Mouse (Mus musculus) heart, embryonic 12.5 days (tissue): Measurements from ENCODE around the gene Pkig. TPM values are rescaled to one million over a fixed set of nuclear protein-coding genes. Genes with fewer than 3 reads are reported as not detected.
A peak's percentile ranks its signal among the peaks of the same experiment; 100 is the strongest.

ENCODE experiments used
- ATAC-seq: fragments of 200-750 bp; cut with Nextera tagmentation; 2 replicates; pipeline ENCODE4 v1.8.0; 2017; ENCODE audit warnings: moderate TSS enrichment, moderate library complexity; ENCODE audit not compliant: insufficient number of reproducible peaks, low FRiP score
- H3K27ac ChIP-seq: fragments of 300-500 bp; sonication (generic); 2 replicates; pipeline ENCODE4 v1.5.1; 2016; ENCODE audit warnings: mild to moderate bottlenecking, moderate library complexity; ENCODE audit not compliant: poor library complexity, severe bottlenecking
- H3K27me3 ChIP-seq: fragments of 300-500 bp; sonication (generic); replicated peaks from 2 replicates; pipeline ENCODE4 v1.6.1; 2016; ENCODE audit warnings: mild to moderate bottlenecking, moderate library complexity
- H3K36me3 ChIP-seq: fragments of 300-500 bp; sonication (generic); 2 replicates; pipeline ENCODE4 v1.6.1; 2016; ENCODE audit warnings: mild to moderate bottlenecking, moderate library complexity
- H3K4me1 ChIP-seq: fragments of 300-500 bp; sonication (generic); replicated peaks from 2 replicates; pipeline ENCODE4 v1.6.1; 2016; ENCODE audit warnings: mild to moderate bottlenecking
- H3K4me2 ChIP-seq: fragments of 300-500 bp; sonication (generic); 2 replicates; pipeline ENCODE4 v1.6.1; 2016; ENCODE audit warnings: mild to moderate bottlenecking, moderate library complexity
- H3K4me3 ChIP-seq: fragments of 300-500 bp; sonication (generic); 2 replicates; pipeline ENCODE4 v1.5.1; 2016; ENCODE audit warnings: mild to moderate bottlenecking
- H3K9ac ChIP-seq: fragments of 300-500 bp; sonication (generic); 2 replicates; pipeline ENCODE4 v1.6.1; 2016; ENCODE audit warnings: mild to moderate bottlenecking, moderate library complexity
- H3K9me3 ChIP-seq: fragments of 300-500 bp; sonication (generic); replicated peaks from 2 replicates; pipeline ENCODE4 v1.6.1; 2016; ENCODE audit warnings: mild to moderate bottlenecking, moderate library complexity
- WGBS: fragments of 180-500 bp; shearing (Covaris S2); methylation state at CpG from one replicate; pipeline ENCODE4 v1.1.7; 2016; 5-methylcytosine and 5-hydroxymethylcytosine counted together
- polyA plus RNA-seq: library from polyadenylated mRNA; unstranded; fragments of >200 nt; fragmentation: Nextera tagmentation; extraction: Ambion mirVana; gene quantifications from 2 replicates; pipeline ENCODE4 v1.2.1, GENCODE M21; 2016

Pkig gene
- polyA plus RNA-seq, 1 experiment from 2014 or later = 233 TPM

DNA sequence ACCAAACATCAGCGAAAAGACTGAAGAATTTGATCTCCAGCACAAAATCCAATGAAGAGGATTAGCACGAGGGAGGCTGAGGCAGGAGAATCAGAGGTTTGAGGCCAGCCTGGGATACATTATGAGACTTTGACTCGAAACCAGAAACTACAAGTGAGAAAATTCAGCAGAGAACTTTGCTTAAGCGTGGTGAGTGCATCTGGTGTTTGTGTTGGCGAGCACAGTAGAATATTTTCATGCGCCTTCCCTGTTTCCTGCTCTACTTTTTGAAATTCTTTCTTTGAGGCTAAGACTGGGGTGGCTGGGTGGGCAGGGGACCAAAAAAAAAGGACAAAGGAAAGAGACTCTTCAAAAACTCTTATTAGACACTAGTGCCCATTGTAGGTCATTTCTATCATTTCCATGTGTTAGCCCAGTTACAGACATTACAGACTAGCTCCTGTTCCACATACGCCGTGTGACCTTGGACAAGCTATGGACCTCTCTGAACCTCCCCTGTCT, 53.2 kb downstream of the Pkig start:
- Histone ChIP-seq H3K9me3 (no peaks in the 10 kb centered on the region), H3K27me3 (no peaks in the 10 kb centered on the region), H3K9ac (no peak overlapping the region), H3K36me3 (no peaks in the 10 kb centered on the region), H3K27ac (peak overlapping the region; percentile 62), H3K4me1 (peaks cover 62% of the 10 kb centered on the region), H3K4me3 (no peak overlapping the region), H3K4me2 (no peak overlapping the region)
- ATAC-seq = no peak
- 78% methylated on average over 8 of the region's 8 CpGs for WGBS

DNA sequence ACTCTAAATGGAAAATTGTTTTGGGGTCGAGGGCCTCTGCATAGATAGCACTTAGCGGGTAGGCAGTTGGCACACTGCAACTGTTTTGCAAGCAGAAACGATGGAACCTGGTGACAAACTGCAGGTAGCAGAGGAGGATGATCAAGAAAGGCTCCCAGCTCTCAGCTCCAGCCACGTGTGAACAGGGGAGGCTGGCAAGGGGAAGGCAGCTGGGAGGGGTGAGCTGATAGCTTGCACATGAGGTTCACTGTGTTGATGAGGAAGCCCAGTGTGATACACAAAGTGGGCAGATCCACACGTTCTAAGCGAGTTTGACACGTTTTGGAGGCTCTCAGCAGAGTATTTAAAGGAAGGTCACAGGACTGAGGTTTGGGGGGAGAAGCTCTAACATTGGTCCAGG, 54.3 kb downstream of the Pkig start:
- Histone ChIP-seq H3K9me3 (no peaks in the 10 kb centered on the region), H3K4me1 (peaks cover 72% of the 10 kb centered on the region), H3K36me3 (no peaks in the 10 kb centered on the region), H3K4me2 (no peak overlapping the region), H3K9ac (0 out of 2 replicates have a peak overlapping the region, but pooled peaks have one; percentile 26), H3K27me3 (no peaks in the 10 kb centered on the region), H3K27ac (peak overlapping the region; percentile 62), H3K4me3 (no peak overlapping the region)
- no peak for ATAC-seq
- 51% methylated on average over 7 of the region's 7 CpGs for WGBS

GRCm38 (mm10) chr2:163712874-163713273, 54.7 kb downstream of the Pkig start:
- H3K27ac ChIP-seq = peak overlapping the region; percentile 62
- no peak overlapping the region; the same call in 1 of the 2 replicates for H3K9ac ChIP-seq
- peaks cover 72% of the 10 kb centered on the region for H3K4me1 ChIP-seq

DNA sequence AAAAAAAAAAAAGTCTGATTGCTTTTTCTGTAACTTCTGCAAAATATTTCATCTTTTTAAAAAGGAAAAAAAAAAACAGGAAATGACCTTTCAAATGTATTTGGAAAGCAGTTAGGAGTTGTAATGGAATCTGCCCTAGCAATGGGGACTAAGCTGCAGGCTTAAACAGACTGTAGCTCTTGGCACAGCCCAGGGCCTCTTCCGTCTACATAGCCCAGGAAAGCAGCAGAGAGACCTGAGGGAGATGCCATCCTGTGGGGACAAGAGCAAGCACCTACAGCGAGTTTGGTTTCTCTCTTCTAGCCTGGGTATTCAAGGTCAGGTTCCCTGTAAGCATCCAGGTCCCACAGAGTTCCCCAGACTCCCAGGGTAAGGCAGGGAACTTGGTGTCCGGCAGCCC, 55.2 kb downstream of the Pkig start:
- Histone ChIP-seq H3K36me3 (no peaks in the 10 kb centered on the region), H3K27me3 (no peaks in the 10 kb centered on the region), H3K4me2 (no peak overlapping the region), H3K9me3 (no peaks in the 10 kb centered on the region), H3K27ac (no peak overlapping the region), H3K4me3 (no peak overlapping the region), H3K4me1 (peaks cover 69% of the 10 kb centered on the region), H3K9ac (no peak overlapping the region)
- no peak for ATAC-seq
- WGBS = 88% methylated on average over 3 of the region's 3 CpGs

More at GRCm38 (mm10) chr2:163712874-163713273, 54.7 kb downstream of the Pkig start:
- no peaks in the 10 kb centered on the region for H3K9me3 ChIP-seq
- H3K4me2 ChIP-seq = no peak overlapping the region
- WGBS = 84% methylated on average over 6 of the region's 6 CpGs
- no peak for ATAC-seq
- no peaks in the 10 kb centered on the region for H3K36me3 ChIP-seq
- no peaks in the 10 kb centered on the region for H3K27me3 ChIP-seq
- no peak overlapping the region for H3K4me3 ChIP-seq

DNA sequence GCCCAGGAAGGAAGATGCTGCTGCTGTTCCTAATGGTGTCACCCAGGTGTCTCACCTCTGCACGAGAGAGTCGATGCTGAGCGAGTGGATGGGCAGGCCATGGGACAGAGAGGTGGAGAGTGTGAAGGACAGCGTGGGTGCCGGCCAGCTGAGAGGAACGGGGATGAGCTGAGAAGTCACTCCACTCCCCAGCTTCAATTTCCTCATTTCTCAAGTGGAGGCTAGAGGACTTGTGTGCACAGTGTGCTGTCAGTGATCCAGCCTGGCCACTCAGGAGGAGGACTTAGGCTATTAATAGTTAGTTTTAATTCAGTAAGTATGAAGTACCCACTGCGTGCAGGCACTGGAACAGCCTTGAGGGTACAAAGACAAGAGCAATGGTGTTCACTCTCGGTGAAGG, 58.3 kb downstream of the Pkig start:
- 45% methylated on average over 8 of the region's 8 CpGs for WGBS
- Histone ChIP-seq H3K4me2 (peak overlapping the region; percentile 18; the same call in 1 of the 2 replicates), H3K4me1 (peaks cover 57% of the 10 kb centered on the region), H3K36me3 (peaks cover 5% of the 10 kb centered on the region; the same call in 1 of the 2 replicates), H3K27me3 (no peaks in the 10 kb centered on the region), H3K9ac (peak overlapping the region; percentile 22; the same call in 1 of the 2 replicates), H3K27ac (peak overlapping the region; percentile 86), H3K4me3 (no peak overlapping the region), H3K9me3 (no peaks in the 10 kb centered on the region)
- no peak for ATAC-seq

DNA sequence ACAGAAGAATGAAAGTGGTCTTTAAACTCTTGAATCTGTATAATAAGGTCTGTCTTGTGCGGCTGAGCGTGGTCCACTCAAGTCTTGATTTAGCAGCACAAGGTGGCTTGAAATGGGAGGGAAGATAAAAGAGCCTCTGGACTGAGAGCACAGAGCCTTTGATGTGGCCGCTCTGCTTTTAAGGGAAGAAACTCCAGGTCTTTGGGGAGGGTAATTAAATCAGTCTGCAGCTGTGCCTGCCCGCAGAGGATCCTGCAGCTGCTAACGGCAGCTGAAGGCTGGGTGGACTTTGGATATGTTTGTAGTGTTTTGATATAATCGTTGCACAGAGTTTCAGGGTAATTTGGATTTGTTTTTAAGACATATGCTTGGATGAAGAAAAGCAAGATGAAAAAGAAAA, 58.7 kb downstream of the Pkig start:
- H3K4me3 ChIP-seq = no peak overlapping the region
- H3K36me3 ChIP-seq = peaks cover 9% of the 10 kb centered on the region; the same call in 1 of the 2 replicates
- H3K9ac ChIP-seq = no peak overlapping the region
- H3K27me3 ChIP-seq = no peaks in the 10 kb centered on the region
- ATAC-seq = no peak
- H3K27ac ChIP-seq = peak overlapping the region; percentile 86
- H3K4me1 ChIP-seq = peaks cover 53% of the 10 kb centered on the region
- H3K4me2 ChIP-seq = peak overlapping the region; percentile 18; the same call in 1 of the 2 replicates
- WGBS = 37% methylated on average over 6 of the region's 6 CpGs
- H3K9me3 ChIP-seq = no peaks in the 10 kb centered on the region

DNA sequence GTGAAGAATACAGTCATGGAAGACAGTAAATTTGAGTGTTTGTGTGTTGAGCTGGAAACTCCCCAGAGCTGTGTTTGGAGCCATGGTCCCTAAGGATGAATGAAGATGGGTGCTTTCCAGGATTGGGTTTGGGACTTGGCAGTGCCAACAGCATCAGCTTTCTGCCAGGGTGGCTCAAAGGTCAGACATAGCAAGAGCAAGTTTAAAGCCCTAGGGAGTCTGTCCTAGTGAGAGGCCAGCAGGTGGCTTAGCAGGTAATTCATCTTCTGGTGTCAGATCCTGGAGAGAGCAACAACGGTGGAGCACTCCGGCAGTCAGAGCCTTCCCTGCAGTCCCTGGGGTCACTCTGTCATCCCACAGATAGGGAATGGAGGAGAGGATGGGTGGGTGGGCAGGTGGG, 60.3 kb downstream of the Pkig start:
- no peak for ATAC-seq
- H3K4me2 ChIP-seq = no peak overlapping the region
- H3K4me3 ChIP-seq = no peak overlapping the region
- H3K9ac ChIP-seq = no peak overlapping the region
- 43% methylated on average over 2 of the region's 2 CpGs for WGBS
- H3K4me1 ChIP-seq = peaks cover 42% of the 10 kb centered on the region
- no peaks in the 10 kb centered on the region for H3K9me3 ChIP-seq
- H3K36me3 ChIP-seq = peaks cover 25% of the 10 kb centered on the region
- H3K27me3 ChIP-seq = no peaks in the 10 kb centered on the region
- H3K27ac ChIP-seq = peak overlapping the region; percentile 38

DNA sequence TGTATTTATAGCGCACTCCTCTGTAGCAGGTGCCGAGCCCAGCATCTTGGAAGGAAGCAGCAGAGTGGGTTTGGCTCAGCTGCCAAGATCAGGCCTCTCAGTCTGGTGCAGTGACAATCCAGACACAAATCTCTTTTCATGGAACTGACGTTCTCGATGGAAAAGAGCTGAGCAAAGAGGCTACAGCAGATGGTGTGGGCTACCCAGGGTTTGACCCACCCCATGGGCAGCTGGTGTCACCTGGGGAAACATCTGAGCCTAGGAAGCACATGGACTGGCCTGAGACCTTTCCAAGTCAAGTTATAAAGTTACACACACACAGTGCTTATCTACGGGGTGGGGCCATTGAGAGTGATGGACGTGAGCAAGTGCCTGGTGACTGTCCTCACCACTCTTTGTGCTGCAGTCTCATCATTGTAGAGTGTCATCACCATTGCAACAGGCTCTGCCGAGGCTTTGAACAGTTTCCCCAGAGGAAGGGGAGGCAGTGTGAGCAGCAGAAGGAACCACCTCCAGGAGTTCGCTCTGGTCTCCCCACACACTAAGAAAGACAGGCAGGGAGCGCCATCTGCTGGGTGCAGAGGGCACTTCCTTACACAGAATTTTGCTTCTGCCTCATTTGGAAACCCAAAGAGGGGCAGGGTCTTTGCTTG, 60.9 kb downstream of the Pkig start:
- H3K9ac ChIP-seq = no peak overlapping the region
- H3K4me1 ChIP-seq = peaks cover 41% of the 10 kb centered on the region
- no peaks in the 10 kb centered on the region for H3K27me3 ChIP-seq
- 21% methylated on average over 9 of the region's 9 CpGs for WGBS
- peak overlapping the region; percentile 38 for H3K27ac ChIP-seq
- no peaks in the 10 kb centered on the region for H3K9me3 ChIP-seq
- peak; percentile 72 for ATAC-seq
- H3K4me3 ChIP-seq = no peak overlapping the region
- peaks cover 31% of the 10 kb centered on the region for H3K36me3 ChIP-seq
- peak overlapping the region; percentile 22 for H3K4me2 ChIP-seq

GRCm38 (mm10) chr2:163719616-163720015, 61.4 kb downstream of the Pkig start:
- H3K4me2 ChIP-seq = no peak overlapping the region
- H3K27ac ChIP-seq = no peak overlapping the region
- no peaks in the 10 kb centered on the region for H3K27me3 ChIP-seq
- WGBS = 41% methylated on average over 4 of the region's 4 CpGs
- H3K4me3 ChIP-seq = no peak overlapping the region
- H3K4me1 ChIP-seq = peaks cover 41% of the 10 kb centered on the region
- no peaks in the 10 kb centered on the region for H3K9me3 ChIP-seq
- H3K36me3 ChIP-seq = peaks cover 36% of the 10 kb centered on the region
- no peak for ATAC-seq
- H3K9ac ChIP-seq = no peak overlapping the region

DNA sequence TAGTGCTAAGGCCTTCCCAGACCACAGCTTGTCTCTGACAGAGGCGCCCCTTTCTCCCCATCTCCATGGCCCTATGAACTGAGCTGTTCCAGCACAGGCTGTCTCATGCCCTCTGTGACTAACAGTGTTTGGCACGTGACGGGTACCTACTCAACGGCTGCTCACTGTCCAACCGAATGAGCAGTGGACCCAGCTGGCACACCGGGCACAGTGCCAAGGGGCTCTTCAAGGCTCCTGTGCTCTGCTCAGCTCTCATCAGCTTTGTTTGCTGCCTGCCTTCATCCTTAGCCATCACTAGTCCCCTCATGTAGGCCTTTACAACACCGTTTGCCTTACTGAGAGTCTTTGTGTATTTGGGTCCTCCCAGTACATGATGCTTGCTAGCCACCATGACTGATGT, 64.4 kb downstream of the Pkig start:
- Histone ChIP-seq H3K4me2 (no peak overlapping the region), H3K9ac (peak overlapping the region; percentile 17; the same call in 1 of the 2 replicates), H3K27me3 (no peaks in the 10 kb centered on the region), H3K4me1 (peaks cover 17% of the 10 kb centered on the region), H3K27ac (no peak overlapping the region), H3K36me3 (peaks cover 54% of the 10 kb centered on the region), H3K4me3 (no peak overlapping the region), H3K9me3 (no peaks in the 10 kb centered on the region)
- no peak for ATAC-seq
- 81% methylated on average over 7 of the region's 7 CpGs for WGBS

- H3K9ac ChIP-seq = no peak overlapping the region
- WGBS = 70% methylated on average over 5 of the region's 5 CpGs
- H3K27me3 ChIP-seq = no peaks in the 10 kb centered on the region
- H3K4me1 ChIP-seq = peaks cover 6% of the 10 kb centered on the region
- H3K27ac ChIP-seq = no peak overlapping the region
- ATAC-seq = no peak
- no peaks in the 10 kb centered on the region for H3K9me3 ChIP-seq
- no peak overlapping the region for H3K4me2 ChIP-seq
- peaks cover 72% of the 10 kb centered on the region for H3K36me3 ChIP-seq
- no peak overlapping the region for H3K4me3 ChIP-seq
These were observed 68.7 kb downstream of the Pkig start for GRCm38 (mm10) chr2:163726766-163727393.
